Mouse (Mus musculus): ENCODE measurements at regions not wholly inside any gene's neighbourhood (a gene's known extent, or its start where the extent isn't known, plus 50 kb on each side); places are given as distances from the start of the nearest gene placed in this dataset.

DNA sequence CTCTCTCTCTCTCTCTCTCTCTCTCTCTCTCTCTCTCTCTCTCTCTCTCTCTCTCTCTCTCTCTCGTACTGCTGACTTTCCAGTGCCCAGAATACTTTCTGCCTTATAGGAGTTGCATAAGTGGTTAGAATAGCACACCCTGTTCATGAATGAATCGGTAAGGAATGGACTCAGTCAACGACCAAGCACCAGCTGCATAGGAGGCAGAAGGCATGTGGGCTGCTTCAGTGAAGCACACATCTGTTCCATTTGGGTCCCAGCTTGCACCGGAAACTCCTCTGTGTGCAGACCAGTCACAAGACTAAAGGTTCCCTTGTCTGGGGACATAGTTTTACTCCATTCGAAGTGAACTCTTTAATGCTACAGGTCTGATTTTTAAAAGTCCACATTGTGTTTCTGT is 64.3 kb upstream of the Nphp3 start:
- TF ChIP-seq CTCF (conservative IDR thresholded peaks at IDR 0.05): no peak
- no peak overlapping the region for H3K4me3 ChIP-seq
- peak; percentile 44 to 48 for DNase-seq (ENCODE audit: low spot score in 2 of 2)
- H3K27ac ChIP-seq: no peak overlapping the region

- no peak for DNase-seq (ENCODE audit: low spot score in 2 of 2)
- Histone ChIP-seq H3K27ac (no peak overlapping the region), H3K4me3 (no peak overlapping the region)
- no peak for TF ChIP-seq CTCF (conservative IDR thresholded peaks at IDR 0.05)
These were observed 62.3 kb upstream of the Nphp3 start for GRCm38 (mm10) chr9:103940010-103940409.

GRCm38 (mm10) chr9:103940506-103940905 is 61.8 kb upstream of the Nphp3 start:
- Histone ChIP-seq H3K27ac (no peak overlapping the region), H3K4me3 (no peak overlapping the region)
- DNase-seq (ENCODE audit: low spot score in 2 of 2): no peak
- no peak for TF ChIP-seq CTCF (conservative IDR thresholded peaks at IDR 0.05)

- no peak overlapping the region for H3K27ac ChIP-seq
- no peak for TF ChIP-seq CTCF (conservative IDR thresholded peaks at IDR 0.05)
- no peak for DNase-seq (ENCODE audit: low spot score in 2 of 2)
- no peak overlapping the region for H3K4me3 ChIP-seq
These were observed 61.0 kb upstream of the Nphp3 start for GRCm38 (mm10) chr9:103941176-103941900.

GRCm38 (mm10) chr9:103941901-103942260 is 60.5 kb upstream of the Nphp3 start:
- no peak for DNase-seq (ENCODE audit: low spot score in 2 of 2)
- Histone ChIP-seq H3K4me3 (no peak overlapping the region), H3K27ac (no peak overlapping the region)
- TF ChIP-seq CTCF (conservative IDR thresholded peaks at IDR 0.05): no peak

DNA sequence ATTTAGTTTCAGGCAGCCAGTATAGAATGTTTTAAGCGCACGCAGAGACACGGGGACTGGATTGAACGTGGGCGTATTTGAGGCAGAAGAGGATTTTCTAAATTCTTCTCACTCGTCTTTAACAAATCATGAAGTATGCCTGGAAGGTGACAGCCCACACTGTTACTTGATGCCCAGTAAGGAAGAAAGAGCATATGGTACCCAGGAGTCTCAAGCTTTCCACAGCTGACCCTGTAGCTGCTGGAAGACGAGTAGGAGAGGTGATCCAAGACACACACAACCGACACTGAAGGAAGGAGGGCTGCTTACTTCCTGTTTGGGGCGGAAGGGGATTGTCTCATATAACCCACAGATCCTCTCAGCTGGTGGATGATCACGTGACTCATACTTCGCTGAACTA is 56.9 kb upstream of the Nphp3 start:
- Histone ChIP-seq H3K4me3 (no peak overlapping the region), H3K27ac (no peak overlapping the region)
- no peak for TF ChIP-seq CTCF (conservative IDR thresholded peaks at IDR 0.05)
- no peak for DNase-seq (ENCODE audit: low spot score in 2 of 2)

- Histone ChIP-seq H3K27ac (no peak overlapping the region), H3K4me3 (no peak overlapping the region)
- no peak for DNase-seq (ENCODE audit: low spot score in 2 of 2)
- TF ChIP-seq CTCF (conservative IDR thresholded peaks at IDR 0.05): no peak
These were observed 50.5 kb upstream of the Nphp3 start for GRCm38 (mm10) chr9:103951799-103952198.

Measured in layer of hippocampus, adult 2 months (tissue).